Mouse (Mus musculus) CH12.LX (cell line): Measurements from ENCODE around the gene Scamp2. TPM values are rescaled to one million over a fixed set of nuclear protein-coding genes. Genes with fewer than 3 reads are reported as not detected.
A peak's percentile ranks its signal among the peaks of the same experiment; 100 is the strongest.

ENCODE experiments used
- DNase-seq: peaks from one replicate; pipeline ENCODE4 v3.0.0-alpha.2; 2013; ENCODE audit errors: extremely low read depth
- H3K27ac ChIP-seq: 2 replicates; pipeline ENCODE4 v1.5.1; 2012; ENCODE audit warnings: low read depth, mild to moderate bottlenecking, control low read depth, moderate library complexity; ENCODE audit not compliant: insufficient read depth
- H3K27me3 ChIP-seq: replicated peaks from 2 replicates; pipeline ENCODE3; 2012; ENCODE audit warnings: inconsistent platforms
- H3K36me3 ChIP-seq, 2 experiments: replicated peaks in 1 of 2; 2 replicates each; pipeline versions ENCODE3 to v1.6.1; 2012; ENCODE audit warnings: inconsistent platforms in 1 of 2, low read length in 1 of 2, mild to moderate bottlenecking in 1 of 2, mixed read lengths in 1 of 2, moderate library complexity in 1 of 2; ENCODE audit not compliant: control insufficient read depth in 1 of 2, insufficient read depth in 1 of 2
- H3K4me1 ChIP-seq, 2 experiments: 2 replicates each; pipeline ENCODE4 v1.6.1; 2012; ENCODE audit warnings: inconsistent platforms in 1 of 2, moderate library complexity in 1 of 2; ENCODE audit not compliant: insufficient read depth in 2 of 2, control insufficient read depth in 1 of 2
- H3K4me2 ChIP-seq: 2 replicates; pipeline ENCODE4 v1.6.1; 2012; ENCODE audit warnings: low read depth, mild to moderate bottlenecking, control low read depth; ENCODE audit not compliant: poor library complexity, insufficient read depth, severe bottlenecking
- H3K4me3 ChIP-seq, 3 experiments: fragments of 150-350 bp in 1 of 3; sonication (generic) in 1 of 3; replicated peaks in 1 of 3; 2 replicates each; pipeline versions ENCODE3 to v1.5.1; 2011 to 2012; ENCODE audit warnings: low read depth in 2 of 3, low read length in 2 of 3, mild to moderate bottlenecking in 2 of 3, moderate library complexity in 2 of 3, control low read depth in 1 of 3, improper control_type of control experiment in 1 of 3, inconsistent platforms in 1 of 3, mixed read lengths in 1 of 3; ENCODE audit not compliant: poor library complexity in 1 of 3
- H3K79me2 ChIP-seq: replicated peaks from 2 replicates; pipeline ENCODE4 v1.6.1; 2012; ENCODE audit warnings: mild to moderate bottlenecking, moderate library complexity; ENCODE audit not compliant: control insufficient read depth, poor library complexity, insufficient read depth, severe bottlenecking; ENCODE audit errors: extremely low read depth
- H3K9ac ChIP-seq: 2 replicates; pipeline ENCODE4 v1.6.1; 2012; ENCODE audit warnings: low read depth, mild to moderate bottlenecking, control low read depth, moderate library complexity; ENCODE audit not compliant: insufficient read depth
- H3K9me3 ChIP-seq: replicated peaks from 2 replicates; pipeline ENCODE3; 2012; ENCODE audit warnings: low read length, inconsistent platforms, mixed read lengths
- CHD2 ChIP-seq: IDR thresholded peaks from 2 replicates; pipeline ENCODE4 v1.6.1; 2011; ENCODE audit warnings: low read length, improper control_type of control experiment
- E2F4 ChIP-seq: IDR thresholded peaks from 2 replicates; pipeline ENCODE4 v1.6.1; 2011; ENCODE audit warnings: low read depth, low read length, improper control_type of control experiment; ENCODE audit not compliant: insufficient replicate concordance
- ELF1 ChIP-seq: IDR thresholded peaks from 2 replicates; pipeline ENCODE4 v1.6.1; 2014; ENCODE audit warnings: low read depth, mild to moderate bottlenecking, inconsistent platforms, low read length, improper control_type of control experiment
- GABPA ChIP-seq: IDR thresholded peaks from 2 replicates; pipeline ENCODE4 v1.6.1; 2012; ENCODE audit warnings: low read depth, low read length, improper control_type of control experiment, inconsistent platforms; ENCODE audit not compliant: insufficient replicate concordance
- HCFC1 ChIP-seq: IDR thresholded peaks from 2 replicates; pipeline ENCODE4 v1.6.1; 2012; ENCODE audit warnings: low read depth, mild to moderate bottlenecking, inconsistent platforms, low read length, improper control_type of control experiment
- JUN ChIP-seq: IDR thresholded peaks from 2 replicates; pipeline ENCODE4 v1.6.1; 2011; ENCODE audit warnings: low read depth, mild to moderate bottlenecking, low read length, improper control_type of control experiment, moderate library complexity; ENCODE audit not compliant: insufficient read depth
- JUND ChIP-seq: conservative IDR thresholded peaks from 2 replicates; pipeline ENCODE4 v1.6.1; 2011; ENCODE audit warnings: low read depth, low read length, improper control_type of control experiment
- MAZ ChIP-seq: IDR thresholded peaks from 2 replicates; pipeline ENCODE4 v1.6.1; 2012; ENCODE audit warnings: low read depth, mild to moderate bottlenecking, inconsistent platforms, low read length, improper control_type of control experiment, moderate library complexity
- MEF2A ChIP-seq: IDR thresholded peaks from 2 replicates; pipeline ENCODE4 v1.6.1; 2014; ENCODE audit warnings: low read depth, mild to moderate bottlenecking, inconsistent platforms, low read length, improper control_type of control experiment, borderline replicate concordance
- MYC ChIP-seq: IDR thresholded peaks from 2 replicates; pipeline ENCODE4 v1.6.1; 2011; ENCODE audit warnings: low read depth, mild to moderate bottlenecking, improper control_type of control experiment, low read length
- POLR2A ChIP-seq: IDR thresholded peaks from 2 replicates; pipeline ENCODE4 v1.6.1; 2011; ENCODE audit warnings: low read depth, mild to moderate bottlenecking, improper control_type of control experiment, low read length
- POLR2AphosphoS2 ChIP-seq: IDR thresholded peaks from 2 replicates; pipeline ENCODE4 v1.6.1; 2011; ENCODE audit warnings: low read depth, low read length, improper control_type of control experiment
- RCOR1 ChIP-seq: conservative IDR thresholded peaks from 2 replicates; pipeline ENCODE4 v1.6.1; 2012; ENCODE audit warnings: low read depth, mild to moderate bottlenecking, inconsistent platforms, low read length, improper control_type of control experiment
- SIN3A ChIP-seq: IDR thresholded peaks from 2 replicates; pipeline ENCODE4 v1.6.1; 2012; ENCODE audit warnings: low read length, improper control_type of control experiment, inconsistent platforms
- SMC3 ChIP-seq: IDR thresholded peaks from 2 replicates; pipeline ENCODE4 v1.6.1; 2011; ENCODE audit warnings: low read depth, low read length, improper control_type of control experiment
- ZKSCAN1 ChIP-seq: IDR thresholded peaks from 2 replicates; pipeline ENCODE4 v1.6.1; 2012; ENCODE audit warnings: low read depth, inconsistent platforms, low read length, improper control_type of control experiment, borderline replicate concordance
- ZNF384 ChIP-seq: IDR thresholded peaks from 2 replicates; pipeline ENCODE4 v1.6.1; 2012; ENCODE audit warnings: low read depth, low read length, improper control_type of control experiment, inconsistent platforms
- dilution Hi-C: fragments of 300-500 bp; cut with MboI; formaldehyde crosslinking; loops from 2 replicates; pipeline ENCODE4 v1.14.3; 2020; ENCODE audit warnings: low sequenced_read_pairs; ENCODE audit not compliant: extremely low pct_unique_long_range_greater_than_20kb, extremely low pct_ligation_motif_present
- in situ Hi-C: fragments of 300-500 bp; cut with MboI; formaldehyde crosslinking; loops from 3 replicates; pipeline ENCODE4 v1.14.3; 2019; ENCODE audit warnings: low sequenced_read_pairs, low pct_ligation_motif_present, low pct_unique_long_range_greater_than_20kb, mixed read lengths
- polyA plus RNA-seq: library from polyadenylated mRNA; unstranded; fragments of >175 nt; gene quantifications from 2 replicates; pipeline ENCODE4 v1.2.1, GENCODE M21; 2012; ENCODE audit warnings: low read depth; ENCODE audit not compliant: insufficient read length
- total RNA-seq, 2 experiments: library from RNA; depleted of rRNA; stranded (reverse); fragments of 300-350 nt in 1 of 2; fragments of >200 nt in 1 of 2; gene quantifications; 2 replicates each; pipeline ENCODE4 v1.2.3; 2012 to 2014

Gene Scamp2
- total and polyA plus RNA-seq, 3 experiments: 46.4 to 91.6 (median 52.2) TPM

GRCm38 (mm10) chr9:57600620-57601352 lies 40.0 kb downstream of the Scamp2 start:
- H3K36me3 ChIP-seq: peaks cover 0 to 17% of the 10 kb centered on the region in 2 experiments
- H3K27me3 ChIP-seq: no peaks in the 10 kb centered on the region
- no peak for DNase-seq
- TF ChIP-seq GABPA (no peak), POLR2AphosphoS2 (no peak), HCFC1 (no peak), MEF2A (no peak)
- H3K9me3 ChIP-seq: no peaks in the 10 kb centered on the region
- in situ Hi-C loops: no loop called here
- H3K27ac ChIP-seq: no peak overlapping the region
- peak overlapping the region in 1 of 3 experiments; percentile 10 for H3K4me3 ChIP-seq
- no peak overlapping the region for H3K9ac ChIP-seq
- dilution Hi-C loops: no loop called here
- no peaks in the 10 kb centered on the region for H3K79me2 ChIP-seq
- H3K4me2 ChIP-seq: peak overlapping the region; percentile 33; the same call in 1 of the 2 replicates
- H3K4me1 ChIP-seq: peaks cover 6 to 10% of the 10 kb centered on the region in 2 experiments

GRCm38 (mm10) chr9:57601353-57601706 lies 40.6 kb downstream of the Scamp2 start:
- dilution Hi-C loops: no loop called here
- H3K4me1 ChIP-seq: peaks cover 9 to 12% of the 10 kb centered on the region in 2 experiments
- H3K27me3 ChIP-seq: no peaks in the 10 kb centered on the region
- no peak overlapping the region for H3K27ac ChIP-seq
- DNase-seq: no peak
- H3K9ac ChIP-seq: no peak overlapping the region
- in situ Hi-C loops: no loop called here
- H3K79me2 ChIP-seq: no peaks in the 10 kb centered on the region
- no peak overlapping the region for H3K4me3 ChIP-seq
- no peak for TF ChIP-seq SMC3
- TF ChIP-seq MEF2A: no peak
- no peak for TF ChIP-seq MYC
- TF ChIP-seq SIN3A: no peak
- TF ChIP-seq ELF1: no peak
- no peak for TF ChIP-seq JUND
- no peak for TF ChIP-seq CHD2
- no peak for TF ChIP-seq MAZ
- TF ChIP-seq RCOR1: no peak
- no peak for TF ChIP-seq POLR2A
- TF ChIP-seq ZKSCAN1: no peak
- no peak for TF ChIP-seq JUN
- no peak for TF ChIP-seq ZNF384
- TF ChIP-seq E2F4: no peak
- H3K4me2 ChIP-seq: no peak overlapping the region
- no peaks in the 10 kb centered on the region for H3K9me3 ChIP-seq
- peaks cover 0 to 14% of the 10 kb centered on the region in 2 experiments for H3K36me3 ChIP-seq
